Mouse (Mus musculus) heart, embryonic 13.5 days (tissue): ENCODE measurements around the gene Dnajb11. TPM values are rescaled to one million over a fixed set of nuclear protein-coding genes. Genes with fewer than 3 reads are reported as not detected.

ENCODE experiments used
- polyA plus RNA-seq: library from polyadenylated mRNA; unstranded; fragments of >200 nt; fragmentation: Nextera tagmentation; extraction: Ambion mirVana; gene quantifications from 2 replicates; pipeline ENCODE4 v1.2.1, GENCODE M21; 2015

Gene Dnajb11
- polyA plus RNA-seq, 1 experiment from 2014 or later: 96.7 TPM

Other genes starting within 250 kb of the Dnajb11 start
- gene Dgkg, start 200.6 kb upstream of the Dnajb11 start, polyA plus RNA-seq: 0.43 and 0.62 TPM in 2 replicates
- gene Crygs, start 46.3 kb upstream of the Dnajb11 start, polyA plus RNA-seq: not detected in 2 replicates
- gene Tbccd1, start 176 bp upstream of the Dnajb11 start, polyA plus RNA-seq: 18.3 and 19.2 TPM in 2 replicates
- gene Ahsg, start 33.4 kb downstream of the Dnajb11 start, polyA plus RNA-seq: 4.3 and 13.4 TPM in 2 replicates
- gene Fetub, start 60.5 kb downstream of the Dnajb11 start, polyA plus RNA-seq: 0.10 TPM in 1 of 2 replicates, not detected in the other
- gene Hrg, start 93.2 kb downstream of the Dnajb11 start, polyA plus RNA-seq: not detected in 2 replicates
- not detected in 2 replicates for gene Kng2, start 171.6 kb downstream of the Dnajb11 start, polyA plus RNA-seq
- gene Kng1, start 200.0 kb downstream of the Dnajb11 start, polyA plus RNA-seq: 0.94 and 8.3 TPM in 2 replicates
- 147 and 163 TPM in 2 replicates for gene Eif4a2, start 249.6 kb downstream of the Dnajb11 start, polyA plus RNA-seq